Mouse (Mus musculus): ENCODE measurements at regions not wholly inside any gene's neighbourhood (a gene's known extent, or its start where the extent isn't known, plus 50 kb on each side); places are given as distances from the start of the nearest gene placed in this dataset.

GRCm38 (mm10) chr15:86807296-86808080, 593.2 kb downstream of the Tbc1d22a start:
- Histone ChIP-seq H3K27me3 (ENCODE audit: control insufficient read depth, insufficient read depth, low read length) (no peaks in the 10 kb centered on the region), H3K36me3 (ENCODE audit: control insufficient read depth, insufficient read depth, low read length) (no peaks in the 10 kb centered on the region), H3K4me1 (replicated peaks; ENCODE audit: control insufficient read depth, insufficient read depth, low read length) (no peaks in the 10 kb centered on the region), H3K4me2 (ENCODE audit: low read depth, low read length, severe bottlenecking) (no peak overlapping the region), H3K9ac (ENCODE audit: low read length) (no peak overlapping the region), H3K9me3 (ENCODE audit: control insufficient read depth, low read length) (no peaks in the 10 kb centered on the region), H3K4me3 (ENCODE audit: low read depth, low read length) (no peak overlapping the region), H3K27ac (ENCODE audit: low read depth, low read length) (no peak overlapping the region)
- ATAC-seq (replicated peaks; ENCODE audit: low FRiP score) (no peak), DNase-seq (ENCODE audit: low spot score) (no peak)
- 79% methylated on average over 13 of the region's 13 CpGs for WGBS

DNA sequence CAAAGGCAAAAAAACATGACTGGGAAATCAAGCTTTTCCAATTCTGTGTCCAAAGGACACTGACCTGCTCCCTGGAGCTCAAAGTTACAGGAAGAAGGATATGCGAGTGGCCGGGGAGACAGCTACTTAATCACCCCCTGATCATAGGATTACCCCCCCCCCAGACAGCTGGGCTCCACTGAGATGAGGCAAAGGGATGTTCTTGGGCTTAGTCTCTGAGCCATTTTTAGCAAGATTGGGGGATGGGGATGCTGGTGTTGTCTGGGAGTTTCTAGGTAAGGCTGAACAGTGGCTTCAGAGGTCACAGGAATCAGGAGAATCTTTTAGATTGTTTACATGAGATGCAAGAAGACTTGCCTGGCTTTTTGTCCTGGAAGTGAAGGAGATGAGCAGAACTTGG, 597.6 kb downstream of the Tbc1d22a start:
- Histone ChIP-seq H3K4me3 (ENCODE audit: low read depth, low read length) (no peak overlapping the region), H3K36me3 (ENCODE audit: control insufficient read depth, insufficient read depth, low read length) (no peaks in the 10 kb centered on the region), H3K9me3 (ENCODE audit: control insufficient read depth, low read length) (no peaks in the 10 kb centered on the region), H3K27me3 (ENCODE audit: control insufficient read depth, insufficient read depth, low read length) (no peaks in the 10 kb centered on the region), H3K4me1 (replicated peaks; ENCODE audit: control insufficient read depth, insufficient read depth, low read length) (no peaks in the 10 kb centered on the region), H3K9ac (ENCODE audit: low read length) (no peak overlapping the region), H3K4me2 (ENCODE audit: low read depth, low read length, severe bottlenecking) (no peak overlapping the region), H3K27ac (ENCODE audit: low read depth, low read length) (no peak overlapping the region)
- DNase-seq (ENCODE audit: low spot score) (no peak), ATAC-seq (replicated peaks; ENCODE audit: low FRiP score) (no peak)
- 60% methylated on average over 2 of the region's 2 CpGs for WGBS

GRCm38 (mm10) chr15:86814808-86815421, 600.7 kb downstream of the Tbc1d22a start:
- Histone ChIP-seq H3K9ac (ENCODE audit: low read length) (no peak overlapping the region), H3K9me3 (ENCODE audit: control insufficient read depth, low read length) (no peaks in the 10 kb centered on the region), H3K36me3 (ENCODE audit: control insufficient read depth, insufficient read depth, low read length) (no peaks in the 10 kb centered on the region), H3K4me1 (replicated peaks; ENCODE audit: control insufficient read depth, insufficient read depth, low read length) (no peaks in the 10 kb centered on the region), H3K4me2 (ENCODE audit: low read depth, low read length, severe bottlenecking) (no peak overlapping the region), H3K27ac (ENCODE audit: low read depth, low read length) (no peak overlapping the region), H3K4me3 (ENCODE audit: low read depth, low read length) (no peak overlapping the region), H3K27me3 (ENCODE audit: control insufficient read depth, insufficient read depth, low read length) (no peaks in the 10 kb centered on the region)
- 85% methylated on average over 8 of the region's 8 CpGs for WGBS
- no peak for ATAC-seq (replicated peaks; ENCODE audit: low FRiP score)
- DNase-seq (ENCODE audit: low spot score), result no peak

- Histone ChIP-seq H3K36me3 (ENCODE audit: control insufficient read depth, insufficient read depth, low read length) (no peaks in the 10 kb centered on the region), H3K9ac (ENCODE audit: low read length) (no peak overlapping the region), H3K4me2 (ENCODE audit: low read depth, low read length, severe bottlenecking) (no peak overlapping the region), H3K9me3 (ENCODE audit: control insufficient read depth, low read length) (no peaks in the 10 kb centered on the region), H3K4me1 (replicated peaks; ENCODE audit: control insufficient read depth, insufficient read depth, low read length) (no peaks in the 10 kb centered on the region), H3K27me3 (ENCODE audit: control insufficient read depth, insufficient read depth, low read length) (no peaks in the 10 kb centered on the region), H3K27ac (ENCODE audit: low read depth, low read length) (no peak overlapping the region), H3K4me3 (ENCODE audit: low read depth, low read length) (no peak overlapping the region)
- WGBS, result 49% methylated on average over 6 of the region's 6 CpGs
- ATAC-seq (replicated peaks; ENCODE audit: low FRiP score) (no peak), DNase-seq (ENCODE audit: low spot score) (no peak)
These were observed 621.7 kb downstream of the Tbc1d22a start for GRCm38 (mm10) chr15:86835996-86836395.

- Histone ChIP-seq H3K27me3 (ENCODE audit: control insufficient read depth, insufficient read depth, low read length) (no peaks in the 10 kb centered on the region), H3K4me3 (ENCODE audit: low read depth, low read length) (no peak overlapping the region), H3K36me3 (ENCODE audit: control insufficient read depth, insufficient read depth, low read length) (no peaks in the 10 kb centered on the region), H3K4me2 (ENCODE audit: low read depth, low read length, severe bottlenecking) (no peak overlapping the region), H3K9ac (ENCODE audit: low read length) (no peak overlapping the region), H3K9me3 (ENCODE audit: control insufficient read depth, low read length) (no peaks in the 10 kb centered on the region), H3K27ac (ENCODE audit: low read depth, low read length) (no peak overlapping the region), H3K4me1 (replicated peaks; ENCODE audit: control insufficient read depth, insufficient read depth, low read length) (no peaks in the 10 kb centered on the region)
- no peak for DNase-seq (ENCODE audit: low spot score)
- no peak for ATAC-seq (replicated peaks; ENCODE audit: low FRiP score)
- WGBS, result 15% methylated on average over 11 of the region's 11 CpGs
These were observed 638.1 kb downstream of the Tbc1d22a start for GRCm38 (mm10) chr15:86852161-86852870.

DNA sequence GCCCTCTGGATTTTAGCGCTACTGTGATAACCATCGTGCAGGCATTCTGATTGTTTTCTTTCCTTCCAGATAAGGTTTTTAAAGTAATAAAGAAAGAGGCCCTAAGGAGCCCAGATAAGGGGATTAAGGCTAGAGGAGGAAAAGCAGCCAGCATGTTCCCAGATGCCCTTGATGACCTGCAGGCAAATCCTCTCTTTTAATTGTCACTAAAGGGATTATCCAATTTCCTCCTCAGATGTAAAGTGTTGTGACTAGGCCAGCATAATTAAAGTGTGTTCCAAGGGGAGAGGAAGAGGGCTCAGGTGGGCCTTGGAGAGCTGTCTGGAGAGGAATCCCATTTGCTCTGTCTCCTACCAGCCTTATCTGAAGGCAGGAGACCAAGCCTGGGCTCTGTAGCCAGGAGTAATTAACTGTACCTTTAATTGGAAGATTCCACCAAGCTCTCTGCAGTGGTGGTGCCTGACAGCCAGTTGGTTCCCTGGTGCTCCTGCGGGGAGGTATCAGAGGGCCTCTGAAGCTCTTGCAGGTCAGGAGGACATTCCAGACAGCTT, 644.2 kb downstream of the Tbc1d22a start:
- H3K4me1 ChIP-seq (replicated peaks; ENCODE audit: control insufficient read depth, insufficient read depth, low read length), result no peaks in the 10 kb centered on the region
- ATAC-seq (replicated peaks; ENCODE audit: low FRiP score), result no peak

DNA sequence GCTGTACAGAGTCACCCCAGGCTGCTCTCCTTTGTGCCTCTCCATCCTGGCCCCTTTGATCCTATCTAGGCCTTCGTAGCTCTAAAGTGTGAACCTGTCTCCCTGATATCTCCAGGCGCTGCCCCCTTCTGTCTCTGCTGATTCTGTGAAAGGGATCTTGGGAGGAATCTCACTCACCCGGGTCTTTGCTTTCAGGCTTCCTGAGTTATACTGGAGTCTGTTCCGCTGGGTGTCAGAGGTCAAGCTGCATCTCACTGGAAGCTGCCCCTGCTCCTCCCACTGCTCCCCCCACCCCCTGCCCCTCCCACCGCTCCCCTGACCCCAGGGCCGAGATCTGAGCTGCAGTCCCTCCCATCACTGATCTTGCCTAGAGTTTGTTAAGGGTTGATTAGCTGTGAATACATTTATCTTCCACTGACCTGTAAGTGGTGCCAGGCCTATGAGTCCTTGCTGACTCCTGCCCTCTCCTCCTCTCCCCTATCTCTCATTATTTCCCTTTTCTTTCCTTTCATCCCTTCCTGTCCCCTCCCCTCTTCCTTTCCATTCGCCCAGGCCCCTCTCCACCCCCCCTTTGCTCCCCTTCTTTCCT, 661.6 kb downstream of the Tbc1d22a start:
- H3K27ac ChIP-seq (ENCODE audit: low read depth, low read length), result no peak overlapping the region
- H3K4me3 ChIP-seq (ENCODE audit: low read depth, low read length), result no peak overlapping the region
- no peaks in the 10 kb centered on the region for H3K27me3 ChIP-seq (ENCODE audit: control insufficient read depth, insufficient read depth, low read length)
- peak; percentile 68 for DNase-seq (ENCODE audit: low spot score)
- WGBS, result 6% methylated on average over 7 of the region's 7 CpGs
- no peaks in the 10 kb centered on the region for H3K9me3 ChIP-seq (ENCODE audit: control insufficient read depth, low read length)
- peaks cover 12% of the 10 kb centered on the region; the same call in 1 of the 2 replicates for H3K4me1 ChIP-seq (replicated peaks; ENCODE audit: control insufficient read depth, insufficient read depth, low read length)
- no peak for ATAC-seq (replicated peaks; ENCODE audit: low FRiP score)
- H3K4me2 ChIP-seq (ENCODE audit: low read depth, low read length, severe bottlenecking), result peak overlapping the region; percentile 24; the same call in 1 of the 2 replicates
- H3K9ac ChIP-seq (ENCODE audit: low read length), result no peak overlapping the region; the same call in 1 of the 2 replicates
- H3K36me3 ChIP-seq (ENCODE audit: control insufficient read depth, insufficient read depth, low read length), result no peaks in the 10 kb centered on the region

More for the DNA sequence above, 644.2 kb downstream of the Tbc1d22a start:
- Histone ChIP-seq H3K27me3 (ENCODE audit: control insufficient read depth, insufficient read depth, low read length) (no peaks in the 10 kb centered on the region), H3K4me3 (ENCODE audit: low read depth, low read length) (no peak overlapping the region), H3K36me3 (ENCODE audit: control insufficient read depth, insufficient read depth, low read length) (no peaks in the 10 kb centered on the region), H3K4me2 (ENCODE audit: low read depth, low read length, severe bottlenecking) (no peak overlapping the region), H3K9me3 (ENCODE audit: control insufficient read depth, low read length) (no peaks in the 10 kb centered on the region), H3K27ac (ENCODE audit: low read depth, low read length) (no peak overlapping the region), H3K9ac (ENCODE audit: low read length) (no peak overlapping the region)
- DNase-seq (ENCODE audit: low spot score), result no peak
- 6% methylated on average over 3 of the region's 3 CpGs for WGBS

- no peak for DNase-seq (ENCODE audit: low spot score)
- no peak overlapping the region for H3K4me2 ChIP-seq (ENCODE audit: low read depth, low read length, severe bottlenecking)
- WGBS, result 77% methylated on average over 6 of the region's 6 CpGs
These were observed 647.1 kb upstream of the Fam19a5 start for GRCm38 (mm10) chr15:86896974-86897373.

More at GRCm38 (mm10) chr15:86896974-86897373, 647.1 kb upstream of the Fam19a5 start:
- Histone ChIP-seq H3K4me3 (ENCODE audit: low read depth, low read length) (no peak overlapping the region), H3K9ac (ENCODE audit: low read length) (no peak overlapping the region), H3K36me3 (ENCODE audit: control insufficient read depth, insufficient read depth, low read length) (no peaks in the 10 kb centered on the region), H3K9me3 (ENCODE audit: control insufficient read depth, low read length) (no peaks in the 10 kb centered on the region), H3K4me1 (replicated peaks; ENCODE audit: control insufficient read depth, insufficient read depth, low read length) (no peaks in the 10 kb centered on the region), H3K27ac (ENCODE audit: low read depth, low read length) (no peak overlapping the region), H3K27me3 (ENCODE audit: control insufficient read depth, insufficient read depth, low read length) (no peaks in the 10 kb centered on the region)
- no peak for ATAC-seq (replicated peaks; ENCODE audit: low FRiP score)
